Mouse (Mus musculus): Measurements from ENCODE around the gene Fras1. TPM values are rescaled to one million over a fixed set of nuclear protein-coding genes. Genes with fewer than 3 reads are reported as not detected.

Gene Fras1
- polyA plus RNA-seq, 1 experiment = 1.5 TPM

- Histone ChIP-seq H3K36me3 (ENCODE audit: control insufficient read depth, insufficient read depth) (peaks cover 9% of the 10 kb centered on the region), H3K27me3 (ENCODE audit: control insufficient read depth, insufficient read depth, insufficient read length) (no peaks in the 10 kb centered on the region), H3K4me3 (peak within 1 kb of the TSS; percentile 70), H3ac (ENCODE audit: control insufficient read depth, insufficient read length) (peak within 1 kb of the TSS; percentile 52), H3K79me2 (ENCODE audit: control insufficient read depth, insufficient read depth) (peaks cover 21% of the 10 kb centered on the region), H3K4me2 (ENCODE audit: low read depth) (peak within 1 kb of the TSS; percentile 70)
- TF ChIP-seq USF1 (IDR thresholded peaks at IDR 0.05; ENCODE audit: low read depth) = no peak
- TF ChIP-seq POLR2A (IDR thresholded peaks at IDR 0.05; ENCODE audit: insufficient read length, low read depth) = peak; percentile 84
- TF ChIP-seq MYOD1 (IDR thresholded peaks at IDR 0.05; ENCODE audit: control insufficient read depth in 1 of 3, insufficient read length in 2 of 3, low read depth in 2 of 3) = no peak
- TF ChIP-seq POLR2AphosphoS2 (IDR thresholded peaks at IDR 0.05; ENCODE audit: insufficient read length, low read depth) = peak; percentile 85
- no peak for TF ChIP-seq MYOG (IDR thresholded peaks at IDR 0.05; ENCODE audit: control insufficient read depth in 1 of 3, insufficient read depth in 1 of 3, insufficient read length in 2 of 3, low read depth in 2 of 3)
These were observed 419.4 kb downstream of the Fras1 start, which contains the start of gene Anxa3 for GRCm38 (mm10) chr5:96792936-96793718. Anxa3 (plus strand) TSS chr5:96793339.

GRCm38 (mm10) chr5:96793953-96794635 is 420.3 kb downstream of the Fras1 start:
- Histone ChIP-seq H3K4me3 (peak overlapping the region; percentile 70), H3K4me2 (ENCODE audit: low read depth) (peak overlapping the region; percentile 70), H3K36me3 (ENCODE audit: control insufficient read depth, insufficient read depth) (peaks cover 18% of the 10 kb centered on the region), H3K79me2 (ENCODE audit: control insufficient read depth, insufficient read depth) (peaks cover 23% of the 10 kb centered on the region), H3K27me3 (ENCODE audit: control insufficient read depth, insufficient read depth, insufficient read length) (no peaks in the 10 kb centered on the region), H3ac (ENCODE audit: control insufficient read depth, insufficient read length) (peak overlapping the region; percentile 52)
- TF ChIP-seq MAX (IDR thresholded peaks at IDR 0.05; ENCODE audit: low read depth) = no peak
- no peak for TF ChIP-seq USF1 (IDR thresholded peaks at IDR 0.05; ENCODE audit: low read depth)
- no peak for TF ChIP-seq TCF12 (IDR thresholded peaks at IDR 0.05; ENCODE audit: insufficient read depth, poor library complexity, severe bottlenecking)
- TF ChIP-seq REST (IDR thresholded peaks at IDR 0.05; ENCODE audit: insufficient read depth, insufficient read length) = no peak
- TF ChIP-seq E2F4 (IDR thresholded peaks at IDR 0.05; ENCODE audit: insufficient read depth) = no peak
- no peak for TF ChIP-seq SRF (IDR thresholded peaks at IDR 0.05; ENCODE audit: control insufficient read depth, insufficient read length, low read depth)
- TF ChIP-seq MYOD1 (IDR thresholded peaks at IDR 0.05; ENCODE audit: control insufficient read depth in 1 of 3, insufficient read length in 2 of 3, low read depth in 2 of 3) = no peak
- TF ChIP-seq POLR2A (IDR thresholded peaks at IDR 0.05; ENCODE audit: insufficient read length, low read depth) = no peak
- no peak for TF ChIP-seq MYOG (IDR thresholded peaks at IDR 0.05; ENCODE audit: control insufficient read depth in 1 of 3, insufficient read depth in 1 of 3, insufficient read length in 2 of 3, low read depth in 2 of 3)
- no peak for TF ChIP-seq POLR2AphosphoS2 (IDR thresholded peaks at IDR 0.05; ENCODE audit: insufficient read length, low read depth)
- no peak for TF ChIP-seq TCF3 (IDR thresholded peaks at IDR 0.05; ENCODE audit: insufficient read length, low read depth)
- no peak for TF ChIP-seq CEBPB (IDR thresholded peaks at IDR 0.05; ENCODE audit: insufficient read depth, poor library complexity, severe bottlenecking)

GRCm38 (mm10) chr5:96795752-96796151 is 422.0 kb downstream of the Fras1 start:
- H3K4me3 ChIP-seq = no peak overlapping the region
- H3K79me2 ChIP-seq (ENCODE audit: control insufficient read depth, insufficient read depth) = peaks cover 37% of the 10 kb centered on the region
- peak overlapping the region; percentile 70 for H3K4me2 ChIP-seq (ENCODE audit: low read depth)
- H3ac ChIP-seq (ENCODE audit: control insufficient read depth, insufficient read length) = no peak overlapping the region
- H3K27me3 ChIP-seq (ENCODE audit: control insufficient read depth, insufficient read depth, insufficient read length) = no peaks in the 10 kb centered on the region
- no peak for TF ChIP-seq USF1 (IDR thresholded peaks at IDR 0.05; ENCODE audit: low read depth)
- peaks cover 27% of the 10 kb centered on the region for H3K36me3 ChIP-seq (ENCODE audit: control insufficient read depth, insufficient read depth)

- TF ChIP-seq MYOG (IDR thresholded peaks at IDR 0.05; ENCODE audit: control insufficient read depth in 1 of 3, insufficient read depth in 1 of 3, insufficient read length in 2 of 3, low read depth in 2 of 3) = no peak
- no peak for TF ChIP-seq MAX (IDR thresholded peaks at IDR 0.05; ENCODE audit: low read depth)
- TF ChIP-seq REST (IDR thresholded peaks at IDR 0.05; ENCODE audit: insufficient read depth, insufficient read length) = no peak
- TF ChIP-seq SRF (IDR thresholded peaks at IDR 0.05; ENCODE audit: control insufficient read depth, insufficient read length, low read depth) = no peak
- no peak for TF ChIP-seq E2F4 (IDR thresholded peaks at IDR 0.05; ENCODE audit: insufficient read depth)
- no peak for TF ChIP-seq POLR2AphosphoS2 (IDR thresholded peaks at IDR 0.05; ENCODE audit: insufficient read length, low read depth)
- no peak for TF ChIP-seq USF1 (IDR thresholded peaks at IDR 0.05; ENCODE audit: low read depth)
- no peak for TF ChIP-seq MYOD1 (IDR thresholded peaks at IDR 0.05; ENCODE audit: control insufficient read depth in 1 of 3, insufficient read length in 2 of 3, low read depth in 2 of 3)
- TF ChIP-seq TCF3 (IDR thresholded peaks at IDR 0.05; ENCODE audit: insufficient read length, low read depth) = no peak
- TF ChIP-seq POLR2A (IDR thresholded peaks at IDR 0.05; ENCODE audit: insufficient read length, low read depth) = no peak
- no peak for TF ChIP-seq CEBPB (IDR thresholded peaks at IDR 0.05; ENCODE audit: insufficient read depth, poor library complexity, severe bottlenecking)
- no peaks in the 10 kb centered on the region for H3K27me3 ChIP-seq (ENCODE audit: control insufficient read depth, insufficient read depth, insufficient read length)
- H3K36me3 ChIP-seq (ENCODE audit: control insufficient read depth, insufficient read depth) = peaks cover 27% of the 10 kb centered on the region
- H3ac ChIP-seq (ENCODE audit: control insufficient read depth, insufficient read length) = no peak overlapping the region
- H3K79me2 ChIP-seq (ENCODE audit: control insufficient read depth, insufficient read depth) = peaks cover 37% of the 10 kb centered on the region
- H3K4me2 ChIP-seq (ENCODE audit: low read depth) = no peak overlapping the region
- H3K4me3 ChIP-seq = no peak overlapping the region
These were observed 423.7 kb downstream of the Fras1 start for GRCm38 (mm10) chr5:96797465-96797864.

GRCm38 (mm10) chr5:96799165-96799564 is 425.4 kb downstream of the Fras1 start:
- H3ac ChIP-seq (ENCODE audit: control insufficient read depth, insufficient read length) = no peak overlapping the region
- H3K79me2 ChIP-seq (ENCODE audit: control insufficient read depth, insufficient read depth) = peaks cover 29% of the 10 kb centered on the region
- H3K27me3 ChIP-seq (ENCODE audit: control insufficient read depth, insufficient read depth, insufficient read length) = no peaks in the 10 kb centered on the region
- H3K4me3 ChIP-seq = no peak overlapping the region
- TF ChIP-seq E2F4 (IDR thresholded peaks at IDR 0.05; ENCODE audit: insufficient read depth) = no peak
- TF ChIP-seq POLR2AphosphoS2 (IDR thresholded peaks at IDR 0.05; ENCODE audit: insufficient read length, low read depth) = no peak
- TF ChIP-seq SRF (IDR thresholded peaks at IDR 0.05; ENCODE audit: control insufficient read depth, insufficient read length, low read depth) = no peak
- no peak for TF ChIP-seq MYOG (IDR thresholded peaks at IDR 0.05; ENCODE audit: control insufficient read depth in 1 of 3, insufficient read depth in 1 of 3, insufficient read length in 2 of 3, low read depth in 2 of 3)
- no peak for TF ChIP-seq MYOD1 (IDR thresholded peaks at IDR 0.05; ENCODE audit: control insufficient read depth in 1 of 3, insufficient read length in 2 of 3, low read depth in 2 of 3)
- no peak for TF ChIP-seq CEBPB (IDR thresholded peaks at IDR 0.05; ENCODE audit: insufficient read depth, poor library complexity, severe bottlenecking)
- TF ChIP-seq USF1 (IDR thresholded peaks at IDR 0.05; ENCODE audit: low read depth) = no peak
- TF ChIP-seq POLR2A (IDR thresholded peaks at IDR 0.05; ENCODE audit: insufficient read length, low read depth) = no peak
- no peak for TF ChIP-seq MAX (IDR thresholded peaks at IDR 0.05; ENCODE audit: low read depth)
- TF ChIP-seq TCF12 (IDR thresholded peaks at IDR 0.05; ENCODE audit: insufficient read depth, poor library complexity, severe bottlenecking) = no peak
- no peak for TF ChIP-seq REST (IDR thresholded peaks at IDR 0.05; ENCODE audit: insufficient read depth, insufficient read length)
- no peak overlapping the region for H3K4me2 ChIP-seq (ENCODE audit: low read depth)
- H3K36me3 ChIP-seq (ENCODE audit: control insufficient read depth, insufficient read depth) = peaks cover 27% of the 10 kb centered on the region
